Mouse (Mus musculus) A20 (cell line): ENCODE results near the gene Smim5.
A peak's percentile ranks its signal among the peaks of the same experiment; 100 is the strongest.

Experiments
- DNase-seq: peaks from one replicate; pipeline ENCODE4 v3.0.0-alpha.2; 2011; ENCODE audit warnings: low read depth, low spot score

Gene Smim5

DNA sequence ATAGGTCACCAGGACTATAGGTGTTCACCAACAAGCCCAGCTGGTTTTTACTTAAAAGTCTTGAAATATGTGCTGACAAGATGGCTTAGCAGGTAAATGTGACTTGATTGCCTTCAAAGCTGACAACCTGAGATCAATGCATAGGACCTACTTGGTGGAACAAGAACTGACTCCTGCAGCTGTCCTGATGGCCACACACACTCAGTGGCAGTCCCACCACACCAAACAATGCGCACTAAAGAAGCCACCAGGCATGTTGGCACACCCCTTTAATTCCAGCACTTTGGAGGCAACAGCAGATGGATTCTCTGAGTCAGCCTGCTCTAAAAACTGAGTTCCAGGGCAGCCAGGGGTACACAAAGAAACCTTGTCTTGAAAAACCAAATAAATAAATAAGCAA is 22.2 kb downstream of the Smim5 start:
- DNase-seq, result no peak

DNA sequence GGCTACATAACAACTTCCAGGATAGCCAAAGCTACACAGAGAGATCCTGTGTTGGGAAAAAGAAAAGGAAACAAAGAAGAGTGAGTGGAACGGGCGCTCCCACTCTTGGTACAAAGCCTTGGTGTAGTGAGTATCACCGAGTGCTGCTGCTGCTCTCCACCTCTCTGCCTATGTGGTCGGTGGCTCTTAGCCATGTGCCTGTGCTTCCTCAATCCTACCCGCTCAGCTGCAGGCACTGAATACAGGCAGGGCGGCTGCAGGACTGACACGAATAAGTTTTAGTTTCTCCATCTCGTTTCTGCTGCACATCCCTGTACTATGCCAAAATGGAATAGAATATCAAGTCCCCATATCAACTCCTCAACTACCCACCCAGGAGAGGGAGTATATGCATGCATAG is 29.3 kb downstream of the Smim5 start:
- peak; percentile 77 for DNase-seq

DNA sequence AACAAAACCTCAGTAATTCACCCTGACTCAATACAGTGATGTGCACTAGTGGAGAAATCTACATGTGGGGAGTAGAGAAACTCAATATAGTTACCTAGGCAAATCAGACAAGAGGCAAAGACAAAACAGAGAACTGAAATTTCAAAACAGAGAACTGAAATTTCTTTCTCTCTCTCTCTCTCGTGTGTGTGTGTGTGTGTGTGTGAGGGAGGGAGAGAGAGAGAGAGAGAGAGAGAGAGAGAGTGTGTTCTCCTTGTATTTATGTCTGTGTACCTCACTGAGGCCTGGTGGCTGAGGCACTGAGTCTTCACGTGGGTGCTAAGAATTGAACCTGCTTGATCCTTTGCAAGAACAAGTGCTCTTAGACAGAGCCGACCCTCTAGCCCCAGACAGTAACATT is 30.1 kb downstream of the Smim5 start:
- DNase-seq, result peak; percentile 86

- DNase-seq, result no peak
These were observed 31.5 kb downstream of the Smim5 start for GRCm38 (mm10) chr11:115931235-115931634.

- peak; percentile 99 for DNase-seq
These were observed 33.5 kb downstream of the Smim5 start, which contains the start of the genes Sap30bp and Recql5 for GRCm38 (mm10) chr11:115933108-115933746. Gene Sap30bp (plus strand): TSS chr11:115933282. Gene Recql5 (minus strand): TSS chr11:115933477.

GRCm38 (mm10) chr11:115933747-115934110 is 34.0 kb downstream of the Smim5 start:
- DNase-seq, result no peak

- DNase-seq, result peak; percentile 75
These were observed 40.0 kb downstream of the Smim5 start for GRCm38 (mm10) chr11:115939690-115940329.

DNA sequence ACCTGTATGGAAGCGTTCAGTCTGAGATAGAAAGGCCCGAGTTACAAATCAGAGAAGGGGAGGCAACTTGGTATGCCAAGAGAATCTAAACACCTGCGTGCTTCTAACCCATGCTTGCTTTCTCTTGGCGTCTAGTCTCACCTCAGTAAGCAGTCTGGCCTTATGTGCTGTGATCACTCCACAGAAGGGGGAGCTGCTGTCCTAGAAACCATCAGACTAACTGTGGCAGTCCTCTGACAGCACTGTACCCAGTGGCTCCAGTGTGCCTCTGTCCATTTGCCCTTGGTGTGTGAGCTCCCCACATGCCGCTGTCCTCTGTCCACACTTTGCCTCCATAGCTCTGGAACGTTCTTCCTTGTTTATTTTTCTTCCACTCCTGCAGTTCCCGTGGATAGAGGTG is 42.2 kb downstream of the Smim5 start:
- no peak for DNase-seq

- no peak for DNase-seq
These were observed 45.5 kb downstream of the Smim5 start for GRCm38 (mm10) chr11:115945247-115945646.

- no peak for DNase-seq
These were observed 46.6 kb downstream of the Smim5 start for GRCm38 (mm10) chr11:115946221-115946828.

- no peak for DNase-seq
These were observed 48.5 kb downstream of the Smim5 start for GRCm38 (mm10) chr11:115948316-115948715.

- DNase-seq, result no peak
These were observed 51.0 kb downstream of the Smim5 start for GRCm38 (mm10) chr11:115950719-115951118.

- no peak for DNase-seq
These were observed 54.9 kb downstream of the Smim5 start for GRCm38 (mm10) chr11:115954712-115955111.

DNA sequence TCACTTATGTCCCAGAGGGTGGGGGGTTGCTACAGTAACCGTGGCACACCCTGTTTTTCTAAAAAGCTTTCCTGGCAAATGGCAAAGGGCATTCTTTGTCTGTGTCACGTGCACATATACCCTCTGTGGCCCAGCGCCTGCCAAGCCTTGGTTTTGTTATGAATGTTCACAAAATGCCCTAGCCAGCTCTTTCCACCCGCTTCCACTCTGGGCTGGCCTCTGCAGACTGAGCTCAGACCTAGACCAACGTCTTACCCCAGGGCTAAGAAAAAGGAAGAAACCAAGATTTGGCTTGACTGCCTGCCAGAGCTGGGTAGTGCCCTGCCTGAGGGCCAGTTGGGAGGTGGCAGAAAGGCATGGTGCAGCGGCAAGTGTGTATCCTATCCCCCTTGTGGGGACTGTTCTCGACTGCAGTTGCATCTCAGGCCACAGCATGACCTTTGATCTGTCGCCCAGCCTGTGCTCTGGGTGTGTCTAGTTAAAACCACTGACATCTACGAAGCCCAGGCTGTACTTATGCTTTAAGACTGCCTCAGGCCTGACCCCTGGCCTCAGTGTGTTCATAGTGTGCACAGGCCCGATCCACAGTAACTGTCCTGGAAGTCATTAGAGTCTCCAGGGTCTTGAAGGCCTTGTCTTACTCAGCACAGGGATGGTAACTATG is 55.6 kb downstream of the Smim5 start:
- no peak for DNase-seq
